Mouse (Mus musculus) lung, postnatal 36 days (tissue): Measurements from ENCODE around the gene Slc13a3.

Source experiments
- DNase-seq: peaks from one replicate; pipeline ENCODE4 v3.0.0; 2022; ENCODE audit warnings: mixed read lengths

Gene Slc13a3

GRCm38 (mm10) chr2:165407700-165408301 lies 65.2 kb downstream of the Slc13a3 start:
- peak; percentile 78 for DNase-seq

DNA sequence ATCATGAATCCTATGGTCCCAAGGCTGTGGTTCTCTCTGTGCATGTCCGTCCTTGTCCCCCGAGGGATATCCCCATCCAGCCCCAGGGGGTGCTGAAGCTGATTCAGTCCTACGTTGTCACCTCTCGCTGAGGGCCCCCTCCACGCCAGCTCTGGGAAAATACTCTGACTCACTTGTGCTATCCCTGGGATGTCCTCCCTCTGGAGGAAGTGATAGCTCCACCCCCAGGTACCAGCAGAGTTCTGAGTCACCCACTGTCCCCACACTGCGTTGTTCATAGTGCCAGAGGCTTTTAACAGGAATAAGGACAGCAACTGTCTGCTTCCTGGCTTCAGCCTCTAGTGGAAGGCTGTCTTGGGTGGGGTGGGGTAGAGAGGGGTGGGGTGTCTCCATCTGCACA lies 67.7 kb downstream of the Slc13a3 start:
- peak; percentile 37 for DNase-seq

DNA sequence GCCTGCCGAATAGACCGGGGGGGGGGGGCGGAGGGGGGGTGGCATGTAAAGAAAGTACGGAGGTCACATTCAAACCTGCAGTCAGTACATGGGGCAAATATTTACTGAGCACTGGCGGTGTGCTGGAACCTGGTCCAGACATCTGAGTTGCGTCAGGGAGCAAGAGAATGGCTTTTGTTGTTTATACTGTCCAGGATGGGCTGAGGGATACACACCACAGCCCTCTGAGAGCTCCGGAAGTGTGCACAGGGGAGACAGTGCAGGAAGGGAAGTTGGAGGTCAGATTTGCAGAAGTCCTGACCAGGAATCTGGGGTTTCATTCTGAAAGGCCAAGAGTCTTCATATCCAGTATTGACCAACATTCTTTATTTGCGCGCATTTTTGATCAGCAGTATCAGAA lies 68.1 kb downstream of the Slc13a3 start:
- DNase-seq, result peak; percentile 38

GRCm38 (mm10) chr2:165398164-165398785 lies 74.8 kb downstream of the Slc13a3 start:
- no peak for DNase-seq

DNA sequence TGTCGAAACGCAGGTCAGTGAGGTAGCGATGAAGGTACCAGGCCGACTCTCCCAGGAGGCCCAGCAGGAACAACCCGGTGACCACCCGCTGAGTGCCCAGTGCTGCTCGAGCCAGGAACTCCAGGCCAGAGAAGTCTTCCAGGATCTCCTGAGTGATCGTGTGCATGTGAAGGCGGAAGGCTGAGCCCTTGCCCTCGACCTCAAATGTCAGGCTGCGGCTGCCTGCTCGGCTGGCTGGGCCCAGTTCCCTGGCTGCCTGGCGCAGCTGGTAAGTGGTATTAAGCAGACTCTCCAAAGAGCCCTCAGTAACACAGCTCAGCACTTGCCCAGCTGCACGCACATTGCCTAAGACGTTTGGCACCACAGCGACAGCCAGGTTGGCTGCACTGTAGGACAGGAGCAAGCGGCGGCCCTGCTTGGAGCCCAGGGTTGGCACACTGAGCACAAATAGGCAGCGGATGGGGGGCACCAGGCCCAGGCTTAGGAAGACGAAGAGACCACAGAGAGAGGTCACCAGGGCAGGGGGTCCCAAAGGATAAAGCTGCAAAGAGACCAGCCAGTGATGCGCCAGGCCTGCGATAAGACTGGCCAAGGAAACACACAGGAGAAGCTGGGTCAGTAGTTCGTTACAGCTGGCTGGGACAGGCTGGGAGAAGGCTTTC lies 75.4 kb downstream of the Slc13a3 start:
- DNase-seq, result peak; percentile 57

- peak; percentile 15 for DNase-seq
Measured at GRCm38 (mm10) chr2:165396831-165397501, 76.1 kb downstream of the Slc13a3 start.

DNA sequence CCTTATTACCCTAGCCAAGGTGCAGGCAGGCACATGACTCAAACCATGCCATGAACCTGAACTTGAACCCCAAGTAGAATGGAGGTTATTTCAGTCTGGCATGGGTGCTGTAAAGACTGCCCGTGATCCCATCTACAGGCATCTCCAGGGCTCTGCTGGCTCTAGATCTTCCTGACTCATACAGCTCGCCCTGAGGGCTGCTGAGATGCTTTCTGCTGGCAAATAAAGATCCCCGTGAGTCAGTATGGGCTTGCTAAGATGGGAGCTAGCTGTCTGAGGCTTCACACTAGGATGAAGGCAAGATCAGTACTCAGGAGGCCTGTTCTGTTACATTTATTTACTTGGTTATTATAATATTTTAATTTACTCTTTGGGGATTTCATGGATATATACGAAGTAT lies 80.9 kb downstream of the Slc13a3 start:
- DNase-seq, result no peak

- DNase-seq, result peak; percentile 67
Measured at GRCm38 (mm10) chr2:165391561-165391960, 81.5 kb downstream of the Slc13a3 start.

DNA sequence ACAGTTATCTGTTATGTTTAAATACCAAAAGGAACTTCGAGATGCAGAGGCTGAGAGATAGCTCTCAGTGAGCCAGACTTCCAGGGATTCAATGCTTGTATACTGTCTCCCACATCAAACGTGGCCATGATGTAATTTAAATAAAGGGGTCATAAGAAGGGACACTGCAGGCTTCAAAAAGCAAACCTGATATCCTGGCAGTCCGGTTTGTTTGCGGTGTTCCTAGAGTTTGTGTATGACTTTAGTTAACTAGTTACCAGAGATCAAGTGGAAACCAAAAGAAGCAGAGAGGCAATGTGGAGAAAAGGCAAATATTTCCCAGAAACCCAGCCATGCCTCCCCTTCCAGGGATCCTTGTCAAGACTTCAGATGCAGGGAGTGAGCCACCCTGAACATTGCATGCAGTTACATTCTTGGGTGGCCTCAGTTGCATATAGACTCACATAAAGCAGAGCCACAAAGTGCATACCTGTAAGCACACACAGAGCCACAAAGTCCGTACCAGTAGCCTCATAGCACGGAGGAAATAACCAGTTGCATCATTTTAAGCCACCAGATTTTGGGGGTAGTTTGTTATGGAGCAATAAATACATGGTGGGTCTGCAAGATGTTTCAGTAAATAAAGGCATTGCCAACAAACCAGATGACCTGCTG lies 83.6 kb downstream of the Slc13a3 start:
- no peak for DNase-seq

DNA sequence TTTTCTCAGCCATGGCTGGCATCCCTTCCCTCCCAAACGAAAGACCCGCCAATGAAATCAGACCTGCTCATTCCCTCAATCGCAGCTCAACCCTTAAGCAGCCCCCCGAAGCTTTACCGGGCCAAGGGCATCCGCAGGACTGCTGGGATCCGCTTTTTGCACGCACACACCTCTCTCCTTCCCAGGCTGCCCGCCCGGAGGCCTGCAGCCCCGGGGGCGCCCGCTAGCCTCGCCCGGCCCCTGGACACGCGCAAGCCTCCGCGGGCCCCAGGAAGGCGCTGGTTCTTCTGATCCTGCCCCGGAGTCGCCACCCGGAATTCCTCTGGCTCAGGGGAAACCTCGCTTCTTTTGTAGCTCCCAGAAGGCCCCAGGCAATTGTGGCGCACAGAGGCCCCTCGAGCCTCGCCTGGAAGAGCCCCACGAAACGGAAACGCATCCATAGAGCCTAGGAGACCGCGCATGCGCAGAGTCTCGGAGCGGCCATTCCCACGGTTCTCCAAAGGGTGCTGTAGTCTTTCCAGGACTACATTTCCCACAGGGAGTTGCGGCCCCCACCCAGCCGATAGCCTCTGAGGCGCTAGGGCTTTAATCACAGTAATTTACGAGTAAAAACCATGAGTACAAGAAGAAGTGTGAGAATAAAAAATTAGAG lies 85.1 kb downstream of the Slc13a3 start, which contains the start of gene Zfp334:
Gene Zfp334, minus strand, starts transcription at position 416 of the 652 bp plus-strand sequence.
- DNase-seq, result peak; percentile 97

- no peak for DNase-seq
Measured at GRCm38 (mm10) chr2:165387370-165387769, 85.7 kb downstream of the Slc13a3 start.

DNA sequence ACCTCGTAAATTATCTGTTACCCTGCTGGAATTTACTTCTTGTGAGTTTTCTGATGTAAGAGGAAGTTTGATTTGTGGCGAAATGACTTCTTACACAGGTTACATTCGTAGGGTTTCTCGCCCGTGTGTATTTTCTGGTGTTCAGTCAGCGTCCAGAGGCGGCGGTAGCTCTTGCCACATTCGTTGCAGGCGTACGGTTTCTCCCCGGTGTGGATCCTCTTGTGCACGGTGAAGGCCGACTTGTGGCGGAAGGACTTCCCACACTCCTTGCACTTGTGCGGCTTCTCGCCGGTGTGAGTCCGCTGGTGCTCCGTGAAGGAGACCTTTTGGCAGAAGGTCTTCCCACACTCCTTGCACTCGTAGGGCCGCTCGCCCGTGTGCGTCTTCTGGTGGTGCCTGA lies 93.0 kb downstream of the Slc13a3 start:
- no peak for DNase-seq

GRCm38 (mm10) chr2:165376001-165376400 lies 97.0 kb downstream of the Slc13a3 start:
- DNase-seq, result no peak

DNA sequence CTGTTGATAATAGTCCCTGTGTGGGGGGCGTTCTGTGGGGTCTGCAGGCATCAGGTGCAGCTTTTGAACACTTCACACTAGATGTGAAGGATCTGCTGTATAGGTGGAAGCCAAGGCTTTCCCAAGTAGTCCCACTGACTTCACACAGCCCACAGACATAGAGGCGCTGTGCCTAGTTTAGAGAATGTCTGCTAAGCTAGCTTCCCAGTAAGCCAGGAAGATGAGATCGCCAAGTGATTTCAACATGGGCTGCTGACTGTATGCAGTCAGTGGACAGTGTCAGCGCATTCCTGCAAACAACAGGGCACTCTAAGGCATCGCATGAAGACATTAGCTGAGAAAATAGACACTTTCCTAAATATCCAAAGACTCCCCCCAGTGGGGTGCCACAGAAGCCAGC lies 97.6 kb downstream of the Slc13a3 start:
- no peak for DNase-seq

- DNase-seq, result no peak
Measured at GRCm38 (mm10) chr2:165371066-165371465, 102.0 kb downstream of the Slc13a3 start.

DNA sequence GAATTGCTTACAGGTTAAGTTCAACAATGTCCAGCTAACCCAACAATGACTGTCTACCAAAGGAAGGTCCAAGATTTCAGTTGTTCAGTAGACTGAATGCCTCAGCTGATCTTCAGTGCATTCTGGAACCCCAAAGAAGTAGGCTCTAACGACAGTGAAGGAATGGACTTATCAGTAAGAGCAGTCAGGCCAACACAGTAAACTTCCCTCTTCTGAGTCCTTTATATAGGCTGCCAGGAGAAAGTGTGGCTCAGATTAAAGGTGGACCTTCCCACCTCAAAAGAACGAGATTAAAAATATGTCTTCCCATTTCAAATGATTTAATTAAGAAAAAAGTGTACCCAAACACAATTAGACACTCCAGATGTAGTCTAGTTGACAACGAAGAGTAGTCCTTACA lies 102.7 kb downstream of the Slc13a3 start:
- DNase-seq, result no peak

DNA sequence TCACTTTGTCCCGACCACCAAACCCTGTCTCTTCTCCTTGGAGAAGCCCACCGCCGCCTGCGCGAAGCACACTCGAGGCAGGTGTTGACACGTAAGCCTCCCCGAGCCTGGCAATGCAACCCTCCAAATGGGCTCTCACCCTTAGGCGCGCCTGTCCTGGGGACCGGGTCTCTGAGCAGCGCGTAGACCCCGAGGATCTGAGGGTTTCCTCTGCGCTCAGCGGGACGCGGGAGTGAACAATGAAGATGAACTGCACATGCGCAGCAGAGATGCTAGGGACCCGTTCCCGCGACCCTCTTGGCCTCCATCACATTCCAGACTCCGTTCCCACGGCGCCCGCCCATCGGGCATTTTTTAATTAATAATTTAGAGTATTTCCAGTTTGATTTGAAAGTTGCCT lies 104.5 kb downstream of the Slc13a3 start, which contains the start of gene Zfp663:
Gene Zfp663, minus strand, starts transcription at position 234 of the 400 bp plus-strand sequence.
- DNase-seq, result no peak

GRCm38 (mm10) chr2:165367868-165368439 lies 105.1 kb downstream of the Slc13a3 start:
- DNase-seq, result peak; percentile 50

- peak; percentile 90 for DNase-seq
Measured at GRCm38 (mm10) chr2:165367047-165367520, 105.9 kb downstream of the Slc13a3 start.

DNA sequence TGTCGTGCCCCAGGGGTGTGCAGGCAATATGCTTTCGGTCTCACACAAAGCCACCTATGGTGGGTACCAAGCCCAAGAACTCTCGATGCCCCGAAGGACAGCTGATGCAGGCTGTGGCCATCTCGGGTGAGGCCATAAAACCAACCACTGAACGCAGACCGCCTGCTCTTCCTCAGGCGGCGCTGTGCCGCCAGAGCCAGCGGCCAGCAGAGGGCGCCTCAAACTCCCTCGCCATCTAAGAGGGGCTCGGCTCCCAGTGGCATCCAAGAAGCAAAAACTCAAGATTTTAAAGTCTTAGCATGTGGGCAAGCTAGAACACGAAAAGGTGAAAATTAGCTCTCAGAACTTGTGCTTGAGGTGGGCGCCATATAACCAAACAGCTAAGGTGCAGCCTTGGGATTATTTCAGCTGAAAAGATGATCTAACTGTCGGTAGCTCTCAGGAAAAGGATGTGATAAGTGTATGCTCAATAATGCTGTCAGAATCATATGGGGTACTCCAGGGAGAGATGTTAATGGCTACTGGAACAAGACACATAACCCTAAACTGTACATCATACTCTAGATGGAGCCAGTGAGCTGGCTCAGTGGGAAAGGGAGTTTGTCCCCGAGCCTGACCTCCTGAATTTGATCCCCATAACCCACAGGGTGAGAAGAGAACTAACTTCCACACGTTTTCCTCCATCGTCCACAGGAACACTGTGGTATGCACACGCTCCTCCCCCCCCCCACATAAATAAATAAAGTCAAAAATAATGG lies 108.5 kb downstream of the Slc13a3 start:
- DNase-seq, result peak; percentile 52

- no peak for DNase-seq
Measured at GRCm38 (mm10) chr2:165363282-165363681, 109.7 kb downstream of the Slc13a3 start.
